Mouse (Mus musculus): Measurements from ENCODE around the gene Anp32e. TPM values are rescaled to one million over a fixed set of nuclear protein-coding genes. Genes with fewer than 3 reads are reported as not detected.

The Anp32e gene
- polyA plus RNA-seq, 1 experiment from 2014 or later, result 37.1 TPM

- WGBS, result under 1% methylated on average over 72 of the region's 84 CpGs
- H3K27ac ChIP-seq, result peak within 1 kb of the TSS; percentile 99
- DNase-seq (ENCODE audit: low spot score) (peak; percentile 70), ATAC-seq (ENCODE audit: low FRiP score) (peak; percentile 59)
- peak within 1 kb of the TSS; percentile 98 for H3K9ac ChIP-seq
- no peaks in the 10 kb centered on the region for H3K27me3 ChIP-seq (ENCODE audit: control insufficient read depth, insufficient read depth, low read length)
- peak within 1 kb of the TSS; percentile 73 for H3K4me2 ChIP-seq (replicated peaks)
- H3K36me3 ChIP-seq (replicated peaks; ENCODE audit: control insufficient read depth, insufficient read depth), result peaks cover 25% of the 10 kb centered on the region
- H3K4me1 ChIP-seq (replicated peaks; ENCODE audit: control insufficient read depth, insufficient read depth, low read length), result peaks cover 49% of the 10 kb centered on the region
- no peaks in the 10 kb centered on the region for H3K9me3 ChIP-seq (ENCODE audit: control insufficient read depth, low read length)
- H3K4me3 ChIP-seq (replicated peaks; ENCODE audit: low read length), result peak within 1 kb of the TSS; percentile 89
These were observed 66.9 kb downstream of the Anp32e start, which contains the start of gene Plekho1 for GRCm38 (mm10) chr3:95995802-95996428. TSS of gene Plekho1 (minus strand) at chr3:95996001.

- H3K27me3 ChIP-seq (ENCODE audit: control insufficient read depth, insufficient read depth, low read length), result no peaks in the 10 kb centered on the region
- peaks cover 49% of the 10 kb centered on the region for H3K4me1 ChIP-seq (replicated peaks; ENCODE audit: control insufficient read depth, insufficient read depth, low read length)
- ATAC-seq (ENCODE audit: low FRiP score), result no peak; the same call in 1 of the 2 replicates
- H3K9me3 ChIP-seq (ENCODE audit: control insufficient read depth, low read length), result no peaks in the 10 kb centered on the region
- DNase-seq (ENCODE audit: low spot score), result no peak
- WGBS, result 5% methylated on average over 6 of the region's 6 CpGs
- H3K4me2 ChIP-seq (replicated peaks), result peak overlapping the region; percentile 73
- H3K36me3 ChIP-seq (replicated peaks; ENCODE audit: control insufficient read depth, insufficient read depth), result peaks cover 19% of the 10 kb centered on the region
- H3K27ac ChIP-seq, result peak overlapping the region; percentile 99
- peak overlapping the region; percentile 89 for H3K4me3 ChIP-seq (replicated peaks; ENCODE audit: low read length)
- peak overlapping the region; percentile 98 for H3K9ac ChIP-seq
These were observed 67.5 kb downstream of the Anp32e start for GRCm38 (mm10) chr3:95996451-95997073.

Other genes starting within 250 kb of the Anp32e start
- gene Adamtsl4, start 241.3 kb upstream of the Anp32e start, polyA plus RNA-seq (2014; fragmentation: Nextera tagmentation; extraction: Ambion mirVana), result 0.35 and 1.3 TPM in 2 replicates
- 11.1 and 12.5 TPM in 2 replicates for gene Ecm1, start 189.7 kb upstream of the Anp32e start, polyA plus RNA-seq (2014; fragmentation: Nextera tagmentation; extraction: Ambion mirVana)
- gene Tars2, start 169.0 kb upstream of the Anp32e start, polyA plus RNA-seq (2014; fragmentation: Nextera tagmentation; extraction: Ambion mirVana), result 43.2 and 49.0 TPM in 2 replicates
- gene Rprd2, start 110.4 kb upstream of the Anp32e start, polyA plus RNA-seq (2014; fragmentation: Nextera tagmentation; extraction: Ambion mirVana), result 20.8 and 21.2 TPM in 2 replicates
- 33.5 and 35.7 TPM in 2 replicates for gene Prpf3, start 73.4 kb upstream of the Anp32e start, polyA plus RNA-seq (2014; fragmentation: Nextera tagmentation; extraction: Ambion mirVana)
- gene Mrps21, start 57.7 kb upstream of the Anp32e start, polyA plus RNA-seq (2014; fragmentation: Nextera tagmentation; extraction: Ambion mirVana), result 254 and 293 TPM in 2 replicates
- gene Ciart, start 47.0 kb upstream of the Anp32e start, polyA plus RNA-seq (2014; fragmentation: Nextera tagmentation; extraction: Ambion mirVana), result 2.4 and 2.7 TPM in 2 replicates
- gene BC028528, start 37.2 kb upstream of the Anp32e start, polyA plus RNA-seq (2014; fragmentation: Nextera tagmentation; extraction: Ambion mirVana), result 16.1 and 26.2 TPM in 2 replicates
- 34.9 and 38.6 TPM in 2 replicates for gene Aph1a, start 35.3 kb upstream of the Anp32e start, polyA plus RNA-seq (2014; fragmentation: Nextera tagmentation; extraction: Ambion mirVana)
- 12.1 and 13.0 TPM in 2 replicates for gene Car14, start 24.6 kb upstream of the Anp32e start, polyA plus RNA-seq (2014; fragmentation: Nextera tagmentation; extraction: Ambion mirVana)
- gene Plekho1, start 66.8 kb downstream of the Anp32e start, polyA plus RNA-seq (2014; fragmentation: Nextera tagmentation; extraction: Ambion mirVana), result 47.1 and 49.0 TPM in 2 replicates
- 44.8 and 46.8 TPM in 2 replicates for gene Vps45, start 129.2 kb downstream of the Anp32e start, polyA plus RNA-seq (2014; fragmentation: Nextera tagmentation; extraction: Ambion mirVana)
- gene Otud7b, start 175.3 kb downstream of the Anp32e start, polyA plus RNA-seq (2014; fragmentation: Nextera tagmentation; extraction: Ambion mirVana), result 7.1 and 7.9 TPM in 2 replicates
- 10.1 and 11.6 TPM in 2 replicates for gene Mtmr11, start 232.8 kb downstream of the Anp32e start, polyA plus RNA-seq (2014; fragmentation: Nextera tagmentation; extraction: Ambion mirVana)
- gene Sf3b4, start 243.1 kb downstream of the Anp32e start, polyA plus RNA-seq (2014; fragmentation: Nextera tagmentation; extraction: Ambion mirVana), result 135 and 151 TPM in 2 replicates

Data from hindbrain, embryonic 14.5 days (tissue).